Mouse (Mus musculus): Measurements from ENCODE around the gene Cbln1. TPM values are rescaled to one million over a fixed set of nuclear protein-coding genes. Genes with fewer than 3 reads are reported as not detected.

Gene Cbln1
- polyA plus RNA-seq, 1 experiment: 886 TPM

DNA sequence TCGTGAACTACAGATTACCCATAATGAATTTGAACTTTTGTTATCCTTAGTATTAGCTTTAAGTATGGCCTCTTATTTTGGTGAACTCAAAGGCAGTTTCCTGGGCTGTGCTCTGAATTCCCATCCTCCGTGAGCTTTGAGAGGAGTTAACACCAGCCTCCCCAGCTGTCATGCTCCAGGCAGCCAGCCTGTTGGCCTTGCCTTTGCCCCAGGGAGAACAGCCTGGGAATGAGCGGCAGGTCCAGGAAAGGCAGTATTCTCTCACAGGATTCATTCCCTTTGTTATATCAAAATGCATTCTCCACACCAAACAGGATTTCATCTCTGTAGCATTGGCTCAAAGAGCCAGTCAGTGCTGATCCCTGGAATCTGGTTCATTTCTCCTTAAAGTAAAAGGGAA, 3.1 kb upstream of the Cbln1 start:
- peak; percentile 58 to 64 for DNase-seq
- Histone ChIP-seq H3K27me3 (ENCODE audit: control insufficient read depth, insufficient read depth, low read length) (no peaks in the 10 kb centered on the region), H3K4me1 (ENCODE audit: control insufficient read depth, insufficient read depth, low read length) (peaks cover 9% of the 10 kb centered on the region; the same call in 1 of the 2 replicates), H3K27ac (ENCODE audit: insufficient read depth, low read length) (peak overlapping the region; percentile 5; the same call in 1 of the 2 replicates), H3K4me3 (replicated peaks; ENCODE audit: insufficient read depth, low read depth, low read length) (peak overlapping the region; percentile 60)
- WGBS: 6% methylated on average over 3 of the region's 3 CpGs
- TF ChIP-seq CTCF (IDR thresholded peaks at IDR 0.05; ENCODE audit: borderline replicate concordance, insufficient read depth, low read depth, low read length) (no peak), POLR2A (IDR thresholded peaks at IDR 0.05; ENCODE audit: borderline replicate concordance, insufficient read depth, low read length) (no peak)

DNA sequence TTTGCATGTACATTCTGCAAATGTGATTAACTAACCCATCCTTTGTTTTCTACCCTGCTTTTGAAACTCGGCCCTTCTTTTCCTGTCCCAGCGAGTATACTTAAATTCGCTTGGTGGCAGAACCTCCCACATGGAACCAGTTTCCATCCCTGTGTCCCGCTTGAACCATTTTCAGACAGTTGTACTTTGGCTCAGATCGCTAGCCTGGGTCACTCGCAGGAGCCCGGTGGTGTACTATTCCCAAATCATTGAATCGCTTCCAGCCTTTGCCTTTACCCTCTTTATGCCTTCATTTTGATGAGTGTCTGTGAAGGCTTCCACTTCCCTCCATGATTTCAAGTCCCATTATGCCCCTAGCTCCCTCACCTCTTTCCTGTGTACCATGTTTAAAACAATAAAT, 2.0 kb upstream of the Cbln1 start:
- Histone ChIP-seq H3K4me3 (replicated peaks; ENCODE audit: insufficient read depth, low read depth, low read length) (peak overlapping the region; percentile 86), H3K4me1 (ENCODE audit: control insufficient read depth, insufficient read depth, low read length) (no peaks in the 10 kb centered on the region; the same call in 1 of the 2 replicates), H3K27ac (ENCODE audit: insufficient read depth, low read length) (peak overlapping the region; percentile 84), H3K27me3 (ENCODE audit: control insufficient read depth, insufficient read depth, low read length) (no peaks in the 10 kb centered on the region)
- 11% methylated on average over 8 of the region's 8 CpGs for WGBS
- TF ChIP-seq CTCF (IDR thresholded peaks at IDR 0.05; ENCODE audit: borderline replicate concordance, insufficient read depth, low read depth, low read length) (no peak), POLR2A (IDR thresholded peaks at IDR 0.05; ENCODE audit: borderline replicate concordance, insufficient read depth, low read length) (no peak)
- peak; percentile 46 to 50 for DNase-seq

DNA sequence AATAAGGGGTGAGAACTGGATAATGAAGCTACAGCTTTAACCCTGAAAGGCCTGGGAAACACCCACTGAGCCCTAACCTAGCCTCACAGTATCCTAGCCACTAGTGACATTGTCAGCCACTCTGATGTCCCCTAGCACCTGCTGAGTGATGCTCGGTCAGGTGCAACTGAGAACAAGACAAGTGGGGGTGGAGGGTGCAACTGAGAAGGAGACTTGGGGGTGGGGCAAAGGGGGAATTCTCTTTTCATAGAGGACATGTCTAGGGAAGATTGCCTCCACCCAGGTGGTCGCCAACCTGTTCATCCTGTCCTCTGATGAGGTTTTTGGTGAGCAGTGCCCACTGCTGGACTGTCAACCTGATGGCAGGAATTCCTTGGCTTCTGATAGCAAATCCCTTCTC, 1.5 kb upstream of the Cbln1 start:
- 5% methylated on average over 2 of the region's 2 CpGs for WGBS
- Histone ChIP-seq H3K27me3 (ENCODE audit: control insufficient read depth, insufficient read depth, low read length) (no peaks in the 10 kb centered on the region), H3K4me1 (ENCODE audit: control insufficient read depth, insufficient read depth, low read length) (no peaks in the 10 kb centered on the region; the same call in 1 of the 2 replicates), H3K4me3 (replicated peaks; ENCODE audit: insufficient read depth, low read depth, low read length) (peak overlapping the region; percentile 86), H3K27ac (ENCODE audit: insufficient read depth, low read length) (peak overlapping the region; percentile 84)
- peak; percentile 58 to 68 for DNase-seq
- TF ChIP-seq CTCF (IDR thresholded peaks at IDR 0.05; ENCODE audit: borderline replicate concordance, insufficient read depth, low read depth, low read length) (peak; percentile 44; the same call in 1 of the 2 replicates), POLR2A (IDR thresholded peaks at IDR 0.05; ENCODE audit: borderline replicate concordance, insufficient read depth, low read length) (peak; percentile 30; the same call in 1 of the 2 replicates)

DNA sequence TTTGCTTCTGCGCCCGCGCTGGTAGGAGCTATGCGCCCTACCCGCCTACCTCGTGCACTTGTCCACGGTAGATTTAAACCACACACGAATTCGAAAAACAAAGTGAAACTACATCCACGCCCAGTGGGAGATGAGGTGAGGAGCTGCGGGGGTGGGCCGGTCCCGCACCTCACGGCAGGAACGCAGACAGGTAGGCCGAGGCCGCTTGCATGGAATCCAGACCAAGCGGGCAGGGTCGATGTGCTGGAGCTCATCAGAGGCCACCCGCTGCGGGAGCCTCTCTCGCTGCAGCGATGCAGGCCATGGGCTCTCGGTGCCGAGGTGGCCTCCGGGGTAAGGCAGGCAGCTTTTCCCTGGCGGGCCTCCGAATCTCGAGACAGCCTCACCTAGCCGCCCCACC, 905 bp upstream of the Cbln1 start:
- under 1% methylated on average over 30 of the region's 30 CpGs for WGBS
- no peaks in the 10 kb centered on the region for H3K27me3 ChIP-seq (ENCODE audit: control insufficient read depth, insufficient read depth, low read length)
- no peak for TF ChIP-seq CTCF (IDR thresholded peaks at IDR 0.05; ENCODE audit: borderline replicate concordance, insufficient read depth, low read depth, low read length)
- TF ChIP-seq POLR2A (IDR thresholded peaks at IDR 0.05; ENCODE audit: borderline replicate concordance, insufficient read depth, low read length): no peak
- H3K27ac ChIP-seq (ENCODE audit: insufficient read depth, low read length): peak overlapping the region; percentile 71
- peak; percentile 69 to 75 for DNase-seq
- H3K4me3 ChIP-seq (replicated peaks; ENCODE audit: insufficient read depth, low read depth, low read length): peak overlapping the region; percentile 86
- no peaks in the 10 kb centered on the region; the same call in 1 of the 2 replicates for H3K4me1 ChIP-seq (ENCODE audit: control insufficient read depth, insufficient read depth, low read length)

DNA sequence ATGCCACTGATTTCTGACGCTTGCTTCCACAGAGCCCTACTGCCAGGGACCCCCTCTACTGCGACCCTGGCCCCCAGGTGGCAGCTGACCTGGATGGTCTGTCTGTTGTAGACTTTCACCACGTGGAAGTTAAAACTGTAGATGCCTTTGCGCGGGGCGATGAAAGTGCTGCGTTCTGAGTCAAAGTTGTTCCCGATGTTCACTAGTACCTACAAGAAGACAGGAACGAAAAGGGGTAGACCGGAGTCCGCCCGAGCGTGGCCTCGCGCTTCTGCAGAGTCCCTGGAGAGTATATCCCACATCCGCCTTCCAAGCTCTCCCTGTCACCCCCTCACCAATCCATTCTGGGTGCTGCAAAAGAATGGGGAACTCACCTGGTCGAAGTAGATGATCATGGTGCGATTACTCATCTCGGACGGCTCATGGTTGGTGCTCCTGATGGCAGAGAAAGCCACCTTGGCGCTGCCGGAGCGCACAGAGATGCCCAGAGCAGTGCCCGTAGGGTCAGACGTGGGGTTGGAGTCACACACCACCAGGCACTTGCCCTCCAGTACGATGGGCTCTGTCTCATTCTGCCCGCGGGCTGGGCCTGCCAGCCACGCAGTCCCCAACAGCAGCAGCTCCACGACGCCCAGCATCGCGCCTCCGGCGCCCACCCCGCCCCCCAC, 672 bp downstream of the Cbln1 start:
- peak overlapping the region; percentile 99 for H3K27ac ChIP-seq (ENCODE audit: insufficient read depth, low read length)
- peaks cover 12% of the 10 kb centered on the region; the same call in 1 of the 2 replicates for H3K4me1 ChIP-seq (ENCODE audit: control insufficient read depth, insufficient read depth, low read length)
- peak overlapping the region; percentile 99 for H3K4me3 ChIP-seq (replicated peaks; ENCODE audit: insufficient read depth, low read depth, low read length)
- WGBS: 1% methylated on average over 36 of the region's 36 CpGs
- no peaks in the 10 kb centered on the region for H3K27me3 ChIP-seq (ENCODE audit: control insufficient read depth, insufficient read depth, low read length)
- peak; percentile 67 to 74 for DNase-seq
- TF ChIP-seq POLR2A (IDR thresholded peaks at IDR 0.05; ENCODE audit: borderline replicate concordance, insufficient read depth, low read length): peak; percentile 8; the same call in 1 of the 2 replicates
- TF ChIP-seq CTCF (IDR thresholded peaks at IDR 0.05; ENCODE audit: borderline replicate concordance, insufficient read depth, low read depth, low read length): no peak

DNA sequence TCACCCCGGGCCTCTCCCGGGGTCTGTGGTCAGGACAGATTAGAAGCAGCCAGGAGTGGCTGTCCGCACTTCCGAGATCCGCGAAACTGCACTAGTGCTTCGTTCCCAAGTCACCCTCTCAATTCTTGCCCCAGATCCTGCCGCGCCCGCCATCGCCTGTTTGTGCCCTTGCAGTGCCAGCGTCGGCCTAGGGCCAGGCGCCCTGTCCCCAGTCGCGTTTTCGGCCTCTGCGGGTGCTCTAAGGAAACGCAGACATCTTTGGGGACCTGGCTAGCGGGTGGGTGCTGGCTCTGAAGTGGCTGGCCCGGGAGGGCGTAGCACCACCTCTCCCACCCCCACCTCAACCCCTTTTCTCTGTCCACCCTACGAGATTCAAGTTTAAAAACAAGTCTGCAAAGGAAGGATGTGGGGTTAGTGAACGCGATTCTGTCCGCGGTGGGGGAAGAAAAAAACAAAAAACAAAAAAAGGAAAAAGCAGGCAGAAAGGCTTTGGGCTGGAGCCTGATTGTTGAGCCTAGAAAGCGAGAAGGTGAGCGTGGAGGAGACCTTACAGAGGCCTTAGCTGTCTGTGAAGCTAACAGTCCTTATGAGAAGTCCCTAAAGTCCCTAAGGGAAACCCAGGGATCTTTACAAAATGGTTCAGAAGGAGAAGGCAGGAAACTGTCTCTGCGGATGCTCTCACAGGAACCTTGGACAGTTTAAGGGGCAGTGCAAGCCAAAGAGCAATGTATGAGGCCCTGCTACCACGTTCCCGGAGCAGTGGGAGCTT, 1.4 kb downstream of the Cbln1 start:
- WGBS: under 1% methylated on average over 32 of the region's 32 CpGs
- TF ChIP-seq POLR2A (IDR thresholded peaks at IDR 0.05; ENCODE audit: borderline replicate concordance, insufficient read depth, low read length): peak; percentile 15; the same call in 1 of the 2 replicates
- TF ChIP-seq CTCF (IDR thresholded peaks at IDR 0.05; ENCODE audit: borderline replicate concordance, insufficient read depth, low read depth, low read length): no peak
- Histone ChIP-seq H3K27me3 (ENCODE audit: control insufficient read depth, insufficient read depth, low read length) (no peaks in the 10 kb centered on the region), H3K4me1 (ENCODE audit: control insufficient read depth, insufficient read depth, low read length) (peaks cover 19% of the 10 kb centered on the region), H3K27ac (ENCODE audit: insufficient read depth, low read length) (peak overlapping the region; percentile 99), H3K4me3 (replicated peaks; ENCODE audit: insufficient read depth, low read depth, low read length) (peak overlapping the region; percentile 99)
- DNase-seq: peak in 1 of 2 experiments; percentile 55

DNA sequence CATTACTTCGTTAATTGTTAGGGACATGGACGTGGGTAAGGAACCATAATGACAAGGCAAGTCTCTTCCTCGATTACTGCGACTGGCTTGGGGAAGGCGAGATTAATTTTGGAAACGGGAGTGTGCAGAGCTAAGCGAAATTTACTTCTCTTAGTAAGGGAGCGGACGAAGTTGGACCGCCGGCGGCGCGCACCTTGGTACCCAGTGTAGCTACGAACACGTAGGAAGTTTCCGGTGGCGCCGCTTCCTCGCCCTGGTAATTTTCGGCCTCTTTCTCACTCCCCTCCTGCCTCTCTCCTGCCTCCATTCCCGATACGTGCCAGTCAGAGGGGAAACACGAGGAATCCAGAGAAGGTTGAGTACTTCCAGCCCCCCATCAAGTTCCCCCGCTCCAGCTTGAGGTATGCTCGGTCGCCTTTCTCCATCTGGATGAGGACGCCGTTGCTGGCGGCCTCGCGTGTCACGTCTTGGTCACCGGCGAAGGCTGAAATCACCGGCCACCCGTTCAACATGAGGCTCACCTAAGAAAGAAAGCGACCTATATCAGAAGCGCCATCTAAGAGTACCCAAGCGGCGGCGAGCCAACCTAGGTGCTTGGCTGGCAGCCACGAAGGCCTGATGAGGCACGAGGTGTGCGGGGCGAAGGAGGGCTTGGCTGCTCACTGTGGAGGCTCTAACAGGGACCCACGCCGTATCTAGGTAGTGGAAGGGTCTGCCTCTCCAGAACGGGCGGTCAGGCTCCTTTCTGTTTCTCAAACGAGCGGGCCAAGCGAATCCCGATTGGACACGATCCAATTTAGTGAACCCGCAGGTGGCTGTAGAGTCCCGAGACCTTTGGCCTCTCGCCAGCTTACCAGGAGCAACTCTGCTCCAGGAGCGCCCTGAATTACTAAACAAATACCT, 2.2 kb downstream of the Cbln1 start:
- Histone ChIP-seq H3K27ac (ENCODE audit: insufficient read depth, low read length) (peak overlapping the region; percentile 99), H3K4me1 (ENCODE audit: control insufficient read depth, insufficient read depth, low read length) (peaks cover 26% of the 10 kb centered on the region), H3K27me3 (ENCODE audit: control insufficient read depth, insufficient read depth, low read length) (no peaks in the 10 kb centered on the region), H3K4me3 (replicated peaks; ENCODE audit: insufficient read depth, low read depth, low read length) (peak overlapping the region; percentile 99)
- WGBS: 1% methylated on average over 59 of the region's 59 CpGs
- DNase-seq: peak; percentile 94
- TF ChIP-seq CTCF (IDR thresholded peaks at IDR 0.05; ENCODE audit: borderline replicate concordance, insufficient read depth, low read depth, low read length): no peak; the same call in 1 of the 2 replicates
- TF ChIP-seq POLR2A (IDR thresholded peaks at IDR 0.05; ENCODE audit: borderline replicate concordance, insufficient read depth, low read length): peak; percentile 34; the same call in 1 of the 2 replicates
